Mouse (Mus musculus): ENCODE results near the gene Abtb2. TPM values are rescaled to one million over a fixed set of nuclear protein-coding genes. Genes with fewer than 3 reads are reported as not detected.

The Abtb2 gene
- polyA plus RNA-seq, 1 experiment from 2014 or later, result 17.4 TPM

DNA sequence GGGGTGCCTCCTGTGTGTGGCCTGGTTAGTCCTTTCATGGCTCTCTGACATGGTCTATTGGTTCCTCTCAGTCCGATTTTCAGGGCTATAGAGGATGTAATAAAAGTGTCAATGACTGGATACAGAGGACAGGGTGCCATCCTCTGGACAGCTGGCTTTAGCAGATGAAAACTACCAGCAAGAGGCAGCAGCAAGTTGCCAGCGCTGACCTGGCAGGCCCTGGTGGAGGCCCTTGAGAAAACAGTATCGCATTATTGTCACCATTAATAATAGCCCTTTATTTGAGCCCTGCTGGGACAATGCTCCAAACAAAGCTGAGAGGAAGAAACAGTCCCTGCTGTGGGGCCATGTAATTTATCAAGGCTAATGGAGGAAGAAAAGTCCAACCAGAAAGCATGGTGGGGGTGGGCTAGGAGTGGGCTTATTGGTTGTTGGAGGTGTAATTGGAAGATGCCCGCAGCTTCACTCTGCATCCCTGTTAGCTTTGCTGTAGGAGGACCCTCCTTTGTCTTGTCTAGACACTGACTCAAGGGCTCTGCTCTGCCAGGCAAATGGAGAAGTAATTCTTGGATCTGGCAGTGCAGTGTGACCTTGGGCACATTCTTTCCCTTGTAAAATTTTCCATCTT is 77.6 kb downstream of the Abtb2 start:
- no peak overlapping the region for H3K27ac ChIP-seq
- no peaks in the 10 kb centered on the region for H3K36me3 ChIP-seq
- H3K4me2 ChIP-seq, result no peak overlapping the region
- H3K4me3 ChIP-seq, result no peak overlapping the region
- H3K9ac ChIP-seq, result no peak overlapping the region
- ATAC-seq (ENCODE audit: insufficient number of reproducible peaks, insufficient read depth, low FRiP score, low TSS enrichment, low read depth), result no peak
- no peaks in the 10 kb centered on the region for H3K9me3 ChIP-seq
- no peaks in the 10 kb centered on the region for H3K27me3 ChIP-seq
- H3K4me1 ChIP-seq, result peaks cover 48% of the 10 kb centered on the region
- 36% methylated on average over 4 of the region's 4 CpGs for WGBS

DNA sequence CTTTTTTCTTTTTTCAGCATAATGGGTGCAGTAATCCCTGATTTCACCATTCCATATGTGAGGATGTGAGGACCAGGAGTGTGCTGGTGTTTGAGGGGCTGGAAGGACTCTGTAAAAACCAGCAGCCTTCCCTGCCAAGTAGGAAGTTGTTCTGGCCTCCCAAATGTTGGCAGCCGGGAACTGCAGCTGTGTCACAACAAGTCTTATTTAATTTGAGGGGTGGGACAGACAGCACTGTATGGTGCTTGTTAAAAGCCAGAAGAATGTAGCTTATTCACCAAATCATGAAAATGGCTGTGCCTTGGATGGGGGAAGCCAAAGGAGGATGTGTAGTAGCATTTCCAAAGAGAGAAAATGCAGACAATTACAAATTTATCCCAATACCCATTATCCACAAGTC is 78.3 kb downstream of the Abtb2 start:
- H3K4me3 ChIP-seq, result no peak overlapping the region
- peaks cover 41% of the 10 kb centered on the region for H3K4me1 ChIP-seq
- ATAC-seq (ENCODE audit: insufficient number of reproducible peaks, insufficient read depth, low FRiP score, low TSS enrichment, low read depth), result no peak
- H3K9ac ChIP-seq, result no peak overlapping the region
- H3K27me3 ChIP-seq, result no peaks in the 10 kb centered on the region
- 19% methylated on average over 1 of the region's 1 CpGs for WGBS
- H3K9me3 ChIP-seq, result no peaks in the 10 kb centered on the region
- H3K4me2 ChIP-seq, result no peak overlapping the region
- H3K27ac ChIP-seq, result no peak overlapping the region
- no peaks in the 10 kb centered on the region for H3K36me3 ChIP-seq

GRCm38 (mm10) chr2:103650314-103650879 is 84.3 kb downstream of the Abtb2 start:
- no peaks in the 10 kb centered on the region for H3K27me3 ChIP-seq
- H3K9me3 ChIP-seq, result no peaks in the 10 kb centered on the region
- WGBS, result 88% methylated on average over 2 of the region's 2 CpGs
- no peak overlapping the region for H3K27ac ChIP-seq
- no peak overlapping the region for H3K4me2 ChIP-seq
- H3K4me1 ChIP-seq, result peaks cover 7% of the 10 kb centered on the region
- no peak for ATAC-seq (ENCODE audit: insufficient number of reproducible peaks, insufficient read depth, low FRiP score, low TSS enrichment, low read depth)
- no peak overlapping the region for H3K9ac ChIP-seq
- H3K4me3 ChIP-seq, result no peak overlapping the region
- H3K36me3 ChIP-seq, result no peaks in the 10 kb centered on the region

DNA sequence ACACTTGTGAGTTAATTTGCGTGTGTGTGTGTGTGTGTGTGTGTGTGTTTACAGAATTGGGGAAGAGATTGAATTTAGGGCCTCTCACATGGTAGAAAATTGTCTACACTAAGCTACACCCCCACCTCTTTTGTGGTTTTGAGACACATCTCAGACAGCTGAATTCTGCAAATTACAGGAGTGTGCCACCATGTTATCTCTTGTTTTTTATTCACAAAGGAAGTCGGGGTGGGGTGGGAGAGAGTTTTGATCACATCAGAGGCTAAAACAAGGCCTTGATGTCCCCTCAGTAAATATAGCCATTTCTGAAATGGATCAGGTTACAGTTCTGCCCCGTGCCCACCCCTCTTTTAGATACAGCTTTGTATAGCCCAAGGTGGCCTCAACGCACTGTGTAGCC is 86.0 kb downstream of the Abtb2 start:
- H3K4me3 ChIP-seq, result no peak overlapping the region
- H3K27me3 ChIP-seq, result no peaks in the 10 kb centered on the region
- H3K36me3 ChIP-seq, result no peaks in the 10 kb centered on the region
- no peak overlapping the region for H3K4me2 ChIP-seq
- WGBS, result 65% methylated on average over 4 of the region's 4 CpGs
- ATAC-seq (ENCODE audit: insufficient number of reproducible peaks, insufficient read depth, low FRiP score, low TSS enrichment, low read depth), result no peak
- H3K4me1 ChIP-seq, result peaks cover 12% of the 10 kb centered on the region
- no peak overlapping the region for H3K27ac ChIP-seq
- H3K9ac ChIP-seq, result no peak overlapping the region
- no peaks in the 10 kb centered on the region for H3K9me3 ChIP-seq

GRCm38 (mm10) chr2:103655037-103655436 is 88.9 kb downstream of the Abtb2 start:
- no peaks in the 10 kb centered on the region for H3K9me3 ChIP-seq
- H3K4me3 ChIP-seq, result no peak overlapping the region
- no peak for ATAC-seq (ENCODE audit: insufficient number of reproducible peaks, insufficient read depth, low FRiP score, low TSS enrichment, low read depth)
- peaks cover 10% of the 10 kb centered on the region for H3K4me1 ChIP-seq
- no peaks in the 10 kb centered on the region for H3K36me3 ChIP-seq
- H3K27me3 ChIP-seq, result no peaks in the 10 kb centered on the region
- H3K27ac ChIP-seq, result no peak overlapping the region
- WGBS, result 81% methylated on average over 1 of the region's 1 CpGs
- H3K4me2 ChIP-seq, result no peak overlapping the region
- no peak overlapping the region for H3K9ac ChIP-seq

- Histone ChIP-seq H3K27ac (no peak overlapping the region), H3K4me1 (peaks cover 16% of the 10 kb centered on the region), H3K27me3 (no peaks in the 10 kb centered on the region), H3K9ac (no peak overlapping the region), H3K4me3 (no peak overlapping the region), H3K9me3 (no peaks in the 10 kb centered on the region), H3K4me2 (no peak overlapping the region), H3K36me3 (no peaks in the 10 kb centered on the region)
- ATAC-seq (ENCODE audit: insufficient number of reproducible peaks, insufficient read depth, low FRiP score, low TSS enrichment, low read depth), result no peak
These were observed 89.9 kb downstream of the Abtb2 start for GRCm38 (mm10) chr2:103656028-103656427.

GRCm38 (mm10) chr2:103659167-103659566 is 93.1 kb downstream of the Abtb2 start:
- H3K4me3 ChIP-seq, result no peak overlapping the region
- H3K9ac ChIP-seq, result no peak overlapping the region
- no peak for ATAC-seq (ENCODE audit: insufficient number of reproducible peaks, insufficient read depth, low FRiP score, low TSS enrichment, low read depth)
- no peaks in the 10 kb centered on the region for H3K36me3 ChIP-seq
- peaks cover 22% of the 10 kb centered on the region for H3K4me1 ChIP-seq
- H3K9me3 ChIP-seq, result no peaks in the 10 kb centered on the region
- H3K4me2 ChIP-seq, result no peak overlapping the region
- 68% methylated on average over 4 of the region's 4 CpGs for WGBS
- H3K27ac ChIP-seq, result no peak overlapping the region
- no peaks in the 10 kb centered on the region for H3K27me3 ChIP-seq

- H3K9me3 ChIP-seq, result no peaks in the 10 kb centered on the region
- H3K4me2 ChIP-seq, result no peak overlapping the region
- H3K27me3 ChIP-seq, result no peaks in the 10 kb centered on the region
- no peak overlapping the region for H3K9ac ChIP-seq
- no peak overlapping the region for H3K4me3 ChIP-seq
- ATAC-seq (ENCODE audit: insufficient number of reproducible peaks, insufficient read depth, low FRiP score, low TSS enrichment, low read depth), result no peak
- 75% methylated on average over 15 of the region's 15 CpGs for WGBS
- peaks cover 22% of the 10 kb centered on the region for H3K4me1 ChIP-seq
- H3K36me3 ChIP-seq, result no peaks in the 10 kb centered on the region
- no peak overlapping the region for H3K27ac ChIP-seq
These were observed 93.8 kb downstream of the Abtb2 start for GRCm38 (mm10) chr2:103659648-103660556.

DNA sequence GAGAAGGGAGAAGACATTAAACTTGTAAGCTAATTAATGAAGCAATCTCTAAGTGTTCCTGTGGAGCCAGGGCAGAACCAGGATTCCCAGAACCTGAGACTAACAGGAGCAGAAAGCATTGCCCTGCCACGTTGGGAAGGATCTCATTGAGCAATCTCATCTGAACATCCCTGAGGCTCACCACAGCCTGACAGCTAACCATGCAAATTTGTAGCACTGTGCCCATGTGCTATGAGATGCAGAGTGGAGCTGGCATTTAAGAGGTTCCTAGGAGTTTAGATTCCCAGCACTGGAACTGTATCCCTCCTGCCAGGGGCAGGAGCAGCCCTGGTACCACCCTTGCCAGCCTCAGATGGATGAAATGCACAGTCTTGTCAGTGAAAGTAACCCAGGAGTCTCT is 95.6 kb downstream of the Abtb2 start:
- Histone ChIP-seq H3K9ac (0 out of 2 replicates have a peak overlapping the region, but pooled peaks have one; percentile 17), H3K4me1 (peaks cover 16% of the 10 kb centered on the region), H3K36me3 (no peaks in the 10 kb centered on the region), H3K9me3 (no peaks in the 10 kb centered on the region), H3K27ac (no peak overlapping the region), H3K27me3 (no peaks in the 10 kb centered on the region), H3K4me3 (no peak overlapping the region), H3K4me2 (no peak overlapping the region)
- 43% methylated on average over 1 of the region's 1 CpGs for WGBS
- no peak for ATAC-seq (ENCODE audit: insufficient number of reproducible peaks, insufficient read depth, low FRiP score, low TSS enrichment, low read depth)

- no peak for ATAC-seq (ENCODE audit: insufficient number of reproducible peaks, insufficient read depth, low FRiP score, low TSS enrichment, low read depth)
- no peak overlapping the region for H3K27ac ChIP-seq
- 70% methylated on average over 4 of the region's 4 CpGs for WGBS
These were observed 96.0 kb downstream of the Abtb2 start for GRCm38 (mm10) chr2:103662121-103662520.

DNA sequence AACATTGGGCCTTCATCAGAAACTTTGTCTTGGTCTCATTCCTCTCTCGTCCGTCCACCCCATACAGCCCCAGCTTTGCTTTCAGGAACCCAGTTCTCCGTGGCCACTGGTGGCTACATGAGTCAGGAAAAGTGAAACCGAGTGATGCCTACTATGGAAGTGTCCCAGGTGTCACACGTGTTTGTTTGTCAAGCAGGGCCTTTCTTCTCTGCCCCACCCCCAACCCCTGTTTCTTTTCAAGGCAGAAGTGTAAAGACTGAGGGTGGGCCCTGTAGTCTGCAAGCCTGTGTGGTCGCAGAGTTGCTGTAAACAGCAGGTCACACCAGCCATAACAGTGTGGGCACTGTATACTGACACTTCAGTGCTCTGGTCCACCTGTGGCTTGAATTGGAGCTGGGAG is 98.2 kb downstream of the Abtb2 start:
- Histone ChIP-seq H3K4me2 (no peak overlapping the region), H3K4me1 (peaks cover 37% of the 10 kb centered on the region), H3K9ac (no peak overlapping the region), H3K27ac (no peak overlapping the region), H3K27me3 (no peaks in the 10 kb centered on the region), H3K9me3 (no peaks in the 10 kb centered on the region), H3K4me3 (no peak overlapping the region), H3K36me3 (no peaks in the 10 kb centered on the region)
- no peak for ATAC-seq (ENCODE audit: insufficient number of reproducible peaks, insufficient read depth, low FRiP score, low TSS enrichment, low read depth)
- 81% methylated on average over 6 of the region's 6 CpGs for WGBS

More at GRCm38 (mm10) chr2:103662121-103662520, 96.0 kb downstream of the Abtb2 start:
- Histone ChIP-seq H3K9ac (0 out of 2 replicates have a peak overlapping the region, but pooled peaks have one; percentile 17), H3K27me3 (no peaks in the 10 kb centered on the region), H3K4me1 (peaks cover 16% of the 10 kb centered on the region), H3K9me3 (no peaks in the 10 kb centered on the region), H3K4me2 (no peak overlapping the region), H3K36me3 (no peaks in the 10 kb centered on the region), H3K4me3 (no peak overlapping the region)
